Mouse (Mus musculus) induced T-regulatory cell, adult 2 months (primary cell): ENCODE results near the gene Mynn.

Source experiments
- DNase-seq: peaks from one replicate; pipeline ENCODE4 v3.0.0-alpha.2; 2012; ENCODE audit warnings: low read depth

The Mynn gene

DNA sequence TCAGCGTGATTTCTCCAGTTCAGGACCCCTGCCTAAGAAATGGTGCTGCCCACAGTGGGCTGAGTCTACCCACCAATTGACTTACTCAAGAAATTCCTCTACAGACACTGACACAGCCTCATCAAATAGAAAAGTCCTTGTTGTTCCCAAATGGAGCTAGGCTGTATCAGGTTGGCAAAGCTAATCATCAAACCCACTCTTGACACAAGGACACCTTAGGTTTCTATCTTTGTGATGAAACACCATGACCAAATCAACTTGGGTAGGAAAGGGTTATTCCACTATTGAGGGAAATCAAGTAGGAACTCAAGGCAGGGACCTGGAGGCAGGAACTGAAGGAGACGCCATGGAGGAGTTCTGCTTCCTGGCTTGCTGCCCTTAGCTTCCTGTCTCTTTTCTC lies 42.3 kb downstream of the Mynn start, which contains the start of gene Lrriq4:
TSS of gene Lrriq4 (plus strand) at position 301 of the 400 bp plus-strand sequence.
- no peak for DNase-seq

DNA sequence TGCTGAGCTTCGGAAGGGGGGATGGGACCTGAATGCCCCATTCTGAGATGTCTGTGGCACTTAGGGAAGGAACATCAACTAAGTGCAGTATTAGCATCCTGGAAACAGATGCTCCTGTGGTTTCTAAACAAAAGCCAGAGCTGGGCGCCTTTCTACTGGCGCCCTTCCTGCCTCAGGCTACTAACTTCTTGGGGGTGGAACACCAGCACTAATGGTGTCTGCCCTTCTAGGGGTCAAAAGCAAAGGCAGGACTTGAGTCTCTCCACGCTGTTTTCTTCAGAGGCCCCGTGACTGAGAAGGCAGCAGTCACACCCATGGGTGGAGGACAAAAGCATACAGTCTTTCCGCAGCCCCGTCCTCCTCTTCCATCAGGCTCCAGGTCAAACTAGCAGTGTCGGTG lies 44.9 kb downstream of the Mynn start:
- no peak for DNase-seq

DNA sequence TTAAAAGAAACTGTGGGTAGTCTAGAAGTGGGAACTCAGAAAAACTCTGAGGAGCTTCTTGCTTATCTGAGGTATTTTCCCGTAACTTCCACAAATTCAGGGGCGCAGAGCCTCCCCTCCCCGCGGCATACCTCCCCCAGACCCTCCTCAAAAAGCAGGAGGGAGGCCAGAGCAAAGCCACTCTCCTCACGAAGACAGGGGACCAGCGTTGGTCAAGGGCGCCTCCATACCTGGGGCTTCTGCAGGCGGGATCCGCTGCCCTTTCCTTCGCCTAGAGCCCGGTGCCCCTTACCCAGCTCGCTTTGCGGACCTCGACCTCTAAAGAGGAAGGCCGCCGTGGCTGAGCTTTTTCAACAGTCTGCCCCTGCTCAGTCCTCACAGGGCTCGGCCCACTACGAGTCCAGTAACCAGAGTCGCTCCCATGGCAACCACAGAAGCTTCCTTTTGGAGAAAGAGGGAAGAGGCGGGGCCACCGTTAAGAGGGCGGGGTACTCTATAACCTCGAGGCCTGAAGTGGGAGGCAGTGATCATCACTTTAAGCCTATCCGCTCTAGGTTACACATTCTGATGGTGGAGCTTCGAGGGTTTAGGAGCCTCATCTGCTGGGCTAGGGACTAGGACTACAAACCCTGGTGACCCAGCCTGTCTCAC lies 45.7 kb downstream of the Mynn start, which contains the start of gene Lrrc34:
TSS of gene Lrrc34 (minus strand) at position 430 of the 651 bp plus-strand sequence.
- peak; percentile 15 for DNase-seq

DNA sequence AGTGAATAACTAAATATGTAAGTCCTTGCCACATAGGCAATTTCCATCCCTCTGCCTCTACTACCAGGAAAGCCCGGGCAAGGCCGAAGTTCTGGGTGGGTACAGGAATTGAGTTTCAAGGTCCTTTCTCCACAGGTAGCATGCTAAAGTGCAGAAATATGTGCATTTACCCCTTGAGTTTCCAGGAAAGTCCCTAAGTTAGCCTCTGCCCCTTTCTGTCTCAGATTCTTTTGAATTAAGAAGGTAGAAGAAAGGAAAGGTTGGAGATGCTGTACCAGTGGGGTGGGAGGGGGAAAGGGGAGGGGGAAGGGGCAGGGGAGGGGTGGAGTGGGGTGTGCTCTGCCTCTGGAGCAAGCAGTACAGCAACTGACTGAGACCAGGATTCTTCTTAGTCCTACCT lies 46.6 kb downstream of the Mynn start:
- DNase-seq = no peak

DNA sequence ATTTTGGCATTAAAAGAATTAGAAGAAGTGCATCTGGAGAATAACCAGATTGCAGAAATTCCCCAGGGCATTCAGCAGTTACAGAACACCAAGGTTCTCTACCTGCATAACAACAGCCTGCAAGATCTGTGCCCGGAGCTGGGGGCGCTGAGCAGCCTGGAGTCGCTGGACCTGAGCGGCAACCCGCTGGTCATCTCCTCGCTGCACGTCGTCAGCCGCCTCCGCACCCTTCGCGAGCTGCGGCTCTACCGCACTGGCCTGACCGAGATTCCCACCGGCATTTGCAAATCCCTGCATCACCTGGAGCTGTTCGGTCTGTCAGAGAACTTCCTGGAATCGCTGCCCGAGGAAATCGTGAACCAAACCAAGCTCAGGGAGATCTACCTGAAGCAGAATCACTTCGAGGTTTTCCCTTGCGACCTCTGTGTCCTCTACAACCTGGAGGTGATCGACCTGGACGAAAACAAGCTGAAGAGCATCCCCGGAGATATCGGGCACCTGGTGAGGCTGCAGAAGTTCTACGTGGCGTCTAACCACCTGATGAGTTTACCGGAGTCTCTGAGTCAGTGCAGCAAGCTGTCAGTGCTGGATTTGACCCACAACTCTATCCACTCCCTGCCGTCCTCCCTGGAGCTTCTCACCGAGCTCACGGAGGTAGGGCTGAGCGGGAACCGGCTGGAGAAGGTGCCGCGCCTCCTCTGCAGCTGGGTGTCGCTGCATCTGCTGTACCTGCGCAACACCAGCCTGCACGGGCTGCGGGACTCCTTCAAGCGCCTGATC lies 48.4 kb downstream of the Mynn start:
- DNase-seq = peak; percentile 21

DNA sequence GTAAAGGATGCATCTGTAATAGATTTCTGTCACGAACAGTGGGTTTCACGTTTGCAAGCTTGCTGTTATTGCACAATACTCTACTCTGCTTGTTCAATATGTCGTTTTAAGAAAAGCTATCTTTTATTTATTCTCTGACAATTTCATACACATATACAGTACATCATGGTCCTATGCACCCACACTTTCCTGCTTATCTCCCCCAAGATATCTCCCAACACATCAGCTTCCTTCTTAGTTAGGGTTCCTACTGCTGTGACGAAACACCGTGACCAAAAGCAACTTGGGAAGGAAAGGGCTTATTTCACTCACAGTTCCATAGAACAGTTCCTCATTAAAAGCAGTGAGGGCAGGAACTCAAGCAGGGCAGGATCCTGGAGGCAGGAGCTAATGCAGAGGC lies 54.1 kb downstream of the Mynn start:
- DNase-seq = no peak

DNA sequence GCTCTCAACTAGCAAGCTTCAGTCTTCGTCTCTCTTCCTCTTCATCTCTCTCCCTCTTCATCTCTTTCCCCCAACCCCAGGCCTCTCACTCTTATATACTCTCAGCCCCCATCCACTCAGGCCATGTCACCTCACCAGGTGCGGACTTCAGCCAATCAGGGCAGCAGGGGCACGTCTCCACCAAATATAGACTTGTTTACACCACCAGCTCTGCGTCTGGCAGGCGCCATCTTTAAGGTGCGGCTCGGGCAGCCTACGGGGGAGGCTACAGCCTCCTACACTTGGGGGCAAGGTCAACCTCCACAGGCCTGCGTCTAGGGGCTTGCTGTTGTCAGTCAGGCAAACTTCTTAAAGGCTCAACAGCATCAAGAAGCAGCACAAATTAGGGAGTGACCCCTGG lies 56.6 kb downstream of the Mynn start:
- DNase-seq = no peak
